In the genomic region with DNA sequence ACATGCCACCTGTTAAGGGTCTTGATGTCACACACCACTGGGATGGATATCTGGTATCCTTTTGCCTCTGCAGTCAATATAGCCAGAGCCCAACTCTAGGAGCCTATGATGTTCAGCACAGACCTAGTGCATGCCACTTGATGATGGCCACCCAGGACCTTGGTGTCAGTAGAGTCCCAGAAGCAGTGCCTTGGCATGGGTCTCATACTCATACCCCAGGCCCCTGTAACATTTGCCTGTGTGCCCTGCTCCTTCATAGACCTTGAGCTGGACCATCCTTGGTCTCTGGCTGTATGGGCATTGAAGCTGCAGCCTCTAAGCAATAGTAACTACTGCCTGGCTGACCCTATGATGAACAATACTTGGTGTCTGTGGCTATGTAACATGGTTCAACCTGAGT, we compare ENCODE assay signal across 25 mouse cellular contexts. TPM values are rescaled to one million over a fixed set of nuclear protein-coding genes. Genes with fewer than 3 reads are reported as not detected.
DNase-seq lines count a peak whose midpoint lies in the region; ATAC-seq and TF ChIP-seq lines count a peak whose summit lies in the region.
"Had no signal": no experiment of that assay in that cellular context is flagged by ENCODE, and none has a peak within 500 bp of the region (broad histone marks: within the 10 kb centered on the region; RNA-seq: fewer than 3 reads in every experiment).

No protein-coding gene starts in this region.

- peak overlapping the region; percentile 29; the same call in 1 of the 2 replicates for H3K27ac ChIP-seq in cerebellum, adult 2 months (ENCODE audit: insufficient read depth, low read length)
- peak overlapping the region; percentile 37 for H3K27ac ChIP-seq in heart, embryonic 13.5 days (replicated peaks)
- H3K27ac ChIP-seq in heart, embryonic 10.5 days: no peak overlapping the region
- peak overlapping the region; percentile 35; the same call in 1 of the 2 replicates for H3K27ac ChIP-seq in kidney, embryonic 16.5 days (ENCODE audit: low read length)
- H3K27ac ChIP-seq in MEL (ENCODE audit: control insufficient read depth, low read depth, low read length): 0 out of 2 replicates have a peak overlapping the region, but pooled peaks have one; percentile 7
- H3K27ac ChIP-seq: embryonic facial prominence, embryonic 10.5 days; embryonic facial prominence, embryonic 15.5 days; forebrain, embryonic 12.5 days; hindbrain, embryonic 12.5 days; hindbrain, postnatal 0 days; intestine, embryonic 15.5 days; liver, embryonic 12.5 days; midbrain, embryonic 13.5 days; neural tube, embryonic 13.5 days; stomach, postnatal 0 days had no signal

- H3K27me3 ChIP-seq in cerebellum, adult 2 months (ENCODE audit: control insufficient read depth, insufficient read depth, low read length): no peaks in the 10 kb centered on the region
- H3K27me3 ChIP-seq in heart, embryonic 13.5 days (replicated peaks): no peaks in the 10 kb centered on the region
- no peaks in the 10 kb centered on the region for H3K27me3 ChIP-seq in heart, embryonic 10.5 days (ENCODE audit: insufficient read depth, poor library complexity, severe bottlenecking)
- no peaks in the 10 kb centered on the region for H3K27me3 ChIP-seq in kidney, embryonic 16.5 days (ENCODE audit: insufficient read depth, low read length)
- H3K27me3 ChIP-seq in MEL (ENCODE audit: control insufficient read depth in 1 of 2, insufficient read depth in 2 of 2, low read length in 2 of 2): no peaks in the 10 kb centered on the region
- H3K27me3 ChIP-seq: CH12.LX; embryonic facial prominence, embryonic 15.5 days; forebrain, embryonic 12.5 days; hindbrain, embryonic 12.5 days; intestine, embryonic 15.5 days; liver, embryonic 12.5 days; midbrain, embryonic 13.5 days; neural tube, embryonic 13.5 days had no signal

- peaks cover under 1% of the 10 kb centered on the region; the same call in 1 of the 2 replicates for H3K79me2 ChIP-seq in MEL (ENCODE audit: control insufficient read depth, insufficient read depth, low read length, poor library complexity)

- no peak overlapping the region for H3K9ac ChIP-seq in heart, embryonic 13.5 days
- no peak overlapping the region for H3K9ac ChIP-seq in kidney, embryonic 16.5 days (replicated peaks; ENCODE audit: low read length)
- H3K9ac ChIP-seq in MEL (ENCODE audit: control insufficient read depth, low read depth, low read length, poor library complexity, severe bottlenecking): no peak overlapping the region
- H3K9ac ChIP-seq: embryonic facial prominence, embryonic 15.5 days; forebrain, embryonic 12.5 days; hindbrain, embryonic 12.5 days; intestine, embryonic 15.5 days; liver, embryonic 12.5 days; liver, postnatal 0 days; midbrain, embryonic 13.5 days; neural tube, embryonic 13.5 days had no signal

- H3K36me3 ChIP-seq in heart, embryonic 13.5 days: peaks cover 45% of the 10 kb centered on the region
- H3K36me3 ChIP-seq in heart, embryonic 10.5 days: peaks cover 39% of the 10 kb centered on the region
- H3K36me3 ChIP-seq in kidney, embryonic 16.5 days (ENCODE audit: insufficient read depth, low read length): peaks cover 18% of the 10 kb centered on the region
- peaks cover 0 to 10% of the 10 kb centered on the region in 2 experiments; a peak in 3 of 4 replicates for H3K36me3 ChIP-seq in MEL (ENCODE audit: control insufficient read depth in 1 of 2, insufficient read depth in 2 of 2, low read length in 2 of 2)

- DNase-seq in cerebellum, adult 2 months: no peak
- DNase-seq in cerebellum, postnatal 14 days: no peak
- no peak for DNase-seq in heart, embryonic 10.5 days (ENCODE audit: low spot score)
- DNase-seq in kidney, postnatal 4 days: no peak
- no peak for DNase-seq in MEL (ENCODE audit: low read depth, low spot score)
- DNase-seq: left cerebral cortex, postnatal 4 days; liver, postnatal 0 days; right cerebral cortex, postnatal 4 days; thymus, adult 2 months; thymus, postnatal 36 days had no signal

- H3K4me1 ChIP-seq in cerebellum, adult 2 months (ENCODE audit: control insufficient read depth, insufficient read depth, low read length): peaks cover 61% of the 10 kb centered on the region
- H3K4me1 ChIP-seq in heart, embryonic 13.5 days: peaks cover 36% of the 10 kb centered on the region
- peaks cover 24% of the 10 kb centered on the region for H3K4me1 ChIP-seq in heart, embryonic 10.5 days
- H3K4me1 ChIP-seq in kidney, embryonic 16.5 days (ENCODE audit: insufficient read depth, low read length): peaks cover 12% of the 10 kb centered on the region; the same call in 1 of the 2 replicates
- peaks cover 3 to 8% of the 10 kb centered on the region in 2 experiments for H3K4me1 ChIP-seq in MEL (ENCODE audit: control insufficient read depth in 1 of 2, insufficient read depth in 2 of 2, low read length in 2 of 2)

- no peak overlapping the region for H3K4me2 ChIP-seq in heart, embryonic 13.5 days
- H3K4me2 ChIP-seq in kidney, embryonic 16.5 days (replicated peaks; ENCODE audit: low read depth, low read length): no peak overlapping the region
- H3K4me2 ChIP-seq: embryonic facial prominence, embryonic 15.5 days; forebrain, embryonic 12.5 days; hindbrain, embryonic 12.5 days; intestine, embryonic 15.5 days; liver, embryonic 12.5 days; midbrain, embryonic 13.5 days; neural tube, embryonic 13.5 days had no signal

- TF ChIP-seq CTCF in cerebellum, adult 2 months (IDR thresholded peaks at IDR 0.05; ENCODE audit: borderline replicate concordance, insufficient read depth, low read depth, low read length): no peak
- TF ChIP-seq CTCF in MEL (IDR thresholded peaks at IDR 0.05 in 2 of 3, conservative IDR thresholded peaks at IDR 0.05 in 1 of 3; ENCODE audit: control insufficient read depth in 1 of 3, insufficient read depth in 1 of 3, low read depth in 2 of 3, low read length in 3 of 3, poor library complexity in 1 of 3, severe bottlenecking in 1 of 3): no peak

- TF ChIP-seq POLR2A in cerebellum, adult 2 months (IDR thresholded peaks at IDR 0.05; ENCODE audit: borderline replicate concordance, insufficient read depth, low read length): no peak
- TF ChIP-seq POLR2A in MEL (IDR thresholded peaks at IDR 0.05; ENCODE audit: control insufficient read depth in 1 of 2, insufficient read depth in 1 of 2, low read depth in 1 of 2, low read length in 2 of 2, poor library complexity in 1 of 2): no peak

- H3K4me3 ChIP-seq in cerebellum, adult 2 months (replicated peaks; ENCODE audit: insufficient read depth, low read depth, low read length): no peak overlapping the region
- no peak overlapping the region for H3K4me3 ChIP-seq in heart, embryonic 13.5 days
- no peak overlapping the region for H3K4me3 ChIP-seq in heart, embryonic 10.5 days
- no peak overlapping the region for H3K4me3 ChIP-seq in kidney, embryonic 16.5 days (ENCODE audit: low read length)
- H3K4me3 ChIP-seq in MEL (ENCODE audit: control insufficient read depth in 1 of 2, insufficient read depth in 1 of 2, low read depth in 2 of 2, low read length in 2 of 2): no peak overlapping the region
- H3K4me3 ChIP-seq: embryonic facial prominence, embryonic 10.5 days; embryonic facial prominence, embryonic 15.5 days; forebrain, embryonic 12.5 days; hindbrain, embryonic 12.5 days; intestine, embryonic 15.5 days; liver, embryonic 12.5 days; midbrain, embryonic 13.5 days; neural tube, embryonic 13.5 days had no signal

- no peaks in the 10 kb centered on the region for H3K9me3 ChIP-seq in heart, embryonic 13.5 days
- no peaks in the 10 kb centered on the region for H3K9me3 ChIP-seq in heart, embryonic 10.5 days
- H3K9me3 ChIP-seq in kidney, embryonic 16.5 days (ENCODE audit: low read length): no peaks in the 10 kb centered on the region
- H3K9me3 ChIP-seq in MEL (replicated peaks; ENCODE audit: insufficient read depth, low read length): no peaks in the 10 kb centered on the region
- H3K9me3 ChIP-seq: embryonic facial prominence, embryonic 10.5 days; embryonic facial prominence, embryonic 15.5 days; forebrain, embryonic 12.5 days; hindbrain, embryonic 12.5 days; intestine, embryonic 15.5 days; liver, embryonic 12.5 days; midbrain, embryonic 13.5 days; neural tube, embryonic 13.5 days had no signal

- no peak for TF ChIP-seq RAD21 in MEL (IDR thresholded peaks at IDR 0.05; ENCODE audit: low read depth, low read length)

- no peak for TF ChIP-seq EP300 in MEL (IDR thresholded peaks at IDR 0.05; ENCODE audit: low read depth in 1 of 2, low read length in 2 of 2)

- no peak for ATAC-seq in heart, embryonic 13.5 days (ENCODE audit: extremely low read depth, insufficient number of reproducible peaks, low FRiP score, low TSS enrichment)
- ATAC-seq in kidney, embryonic 16.5 days (ENCODE audit: low FRiP score, low TSS enrichment): no peak
- no peak for ATAC-seq in frontal cortex, adult (ENCODE audit: low TSS enrichment)
- ATAC-seq: hindbrain, postnatal 0 days; intestine, embryonic 15.5 days; liver, postnatal 0 days; midbrain, embryonic 13.5 days had no signal

RNA-seq across cellular contexts. Expression of a gene that starts 19.9 kb away (rescaled TPM):
- polyA plus RNA-seq in cerebellum, adult 2 months (2012; rRNA removed): 55.3 and 61.4 TPM in 2 replicates
- polyA plus RNA-seq in heart, embryonic 13.5 days (2015; fragmentation: Nextera tagmentation; extraction: Ambion mirVana): 135 and 145 TPM in 2 replicates
- polyA plus RNA-seq in heart, embryonic 10.5 days (2016; fragmentation: Nextera tagmentation; extraction: Ambion mirVana): 192 and 214 TPM in 2 replicates
- polyA plus RNA-seq in kidney, embryonic 16.5 days (2015; fragmentation: Nextera tagmentation; extraction: Ambion mirVana): 215 and 217 TPM in 2 replicates
- total RNA-seq in MEL (2012; rRNA removed): 84.1 and 90.9 TPM in 2 replicates
- polyA plus RNA-seq in MEL (2012; ENCODE audit: insufficient read depth in 1 of 2, insufficient read length in 2 of 2, low read depth in 1 of 2, low replicate concordance in 2 of 2, missing spikeins in 1 of 2): 100 to 1,000 TPM in 1 of 2 experiments, not detected in 1; 189 TPM

RNA-seq across cellular contexts. Expression of a gene that starts 34.4 kb away (rescaled TPM):
- 172 and 181 TPM in 2 replicates for polyA plus RNA-seq in cerebellum, adult 2 months (2012; rRNA removed)
- polyA plus RNA-seq in heart, embryonic 13.5 days (2015; fragmentation: Nextera tagmentation; extraction: Ambion mirVana): 63.3 and 70.9 TPM in 2 replicates
- polyA plus RNA-seq in heart, embryonic 10.5 days (2016; fragmentation: Nextera tagmentation; extraction: Ambion mirVana): 67.3 and 107 TPM in 2 replicates
- 133 and 149 TPM in 2 replicates for polyA plus RNA-seq in kidney, embryonic 16.5 days (2015; fragmentation: Nextera tagmentation; extraction: Ambion mirVana)
- total RNA-seq in MEL (2012; rRNA removed): 80.2 and 84.9 TPM in 2 replicates
- polyA plus RNA-seq in MEL (2012; ENCODE audit: insufficient read depth in 1 of 2, insufficient read length in 2 of 2, low read depth in 1 of 2, low replicate concordance in 2 of 2, missing spikeins in 1 of 2): 100 to 1,000 TPM in 1 of 2 experiments, not detected in 1; 212 TPM

RNA-seq across cellular contexts. Expression of a gene that starts 35.0 kb away (rescaled TPM):
- polyA plus RNA-seq in cerebellum, adult 2 months (2012; rRNA removed): 27.9 and 29.1 TPM in 2 replicates
- polyA plus RNA-seq in heart, embryonic 13.5 days (2015; fragmentation: Nextera tagmentation; extraction: Ambion mirVana): 11.6 and 12.5 TPM in 2 replicates
- polyA plus RNA-seq in heart, embryonic 10.5 days (2016; fragmentation: Nextera tagmentation; extraction: Ambion mirVana): 15.8 and 18.5 TPM in 2 replicates
- 24.1 and 25.1 TPM in 2 replicates for polyA plus RNA-seq in kidney, embryonic 16.5 days (2015; fragmentation: Nextera tagmentation; extraction: Ambion mirVana)
- 10.8 and 12.4 TPM in 2 replicates for total RNA-seq in MEL (2012; rRNA removed)
- polyA plus RNA-seq in MEL (2012; ENCODE audit: insufficient read depth in 1 of 2, insufficient read length in 2 of 2, low read depth in 1 of 2, low replicate concordance in 2 of 2, missing spikeins in 1 of 2): 10 to 100 TPM in 1 of 2 experiments, not detected in 1; 25.9 TPM

RNA-seq across cellular contexts. Expression of a gene that starts 41.7 kb away (rescaled TPM):
- 0.30 and 0.33 TPM in 2 replicates for polyA plus RNA-seq in cerebellum, adult 2 months (2012; rRNA removed)
- polyA plus RNA-seq in heart, embryonic 13.5 days (2015; fragmentation: Nextera tagmentation; extraction: Ambion mirVana): 1.5 and 2.7 TPM in 2 replicates
- 0.15 and 1.4 TPM in 2 replicates for polyA plus RNA-seq in heart, embryonic 10.5 days (2016; fragmentation: Nextera tagmentation; extraction: Ambion mirVana)
- 1.8 and 1.9 TPM in 2 replicates for polyA plus RNA-seq in kidney, embryonic 16.5 days (2015; fragmentation: Nextera tagmentation; extraction: Ambion mirVana)
- 0.20 and 0.39 TPM in 2 replicates for total RNA-seq in MEL (2012; rRNA removed)
- 1 to 10 TPM in 1 of 2 experiments, not detected in 1; 1.1 TPM for polyA plus RNA-seq in MEL (2012; ENCODE audit: insufficient read depth in 1 of 2, insufficient read length in 2 of 2, low read depth in 1 of 2, low replicate concordance in 2 of 2, missing spikeins in 1 of 2)
- polyA plus RNA-seq: C2C12 had no signal

RNA-seq across cellular contexts. Expression of a gene that starts 46.5 kb away (rescaled TPM):
- polyA plus RNA-seq in cerebellum, adult 2 months (2012; rRNA removed): 63.4 and 65.9 TPM in 2 replicates
- 65.8 and 71.2 TPM in 2 replicates for polyA plus RNA-seq in heart, embryonic 13.5 days (2015; fragmentation: Nextera tagmentation; extraction: Ambion mirVana)
- 67.0 and 68.3 TPM in 2 replicates for polyA plus RNA-seq in heart, embryonic 10.5 days (2016; fragmentation: Nextera tagmentation; extraction: Ambion mirVana)
- 65.4 and 69.9 TPM in 2 replicates for polyA plus RNA-seq in kidney, embryonic 16.5 days (2015; fragmentation: Nextera tagmentation; extraction: Ambion mirVana)
- total RNA-seq in MEL (2012; rRNA removed): 49.1 and 54.4 TPM in 2 replicates
- 10 to 100 TPM in 1 of 2 experiments, not detected in 1; 77.4 TPM for polyA plus RNA-seq in MEL (2012; ENCODE audit: insufficient read depth in 1 of 2, insufficient read length in 2 of 2, low read depth in 1 of 2, low replicate concordance in 2 of 2, missing spikeins in 1 of 2)
